Mouse (Mus musculus) G1E (cell line): ENCODE measurements around the gene Fgfr2.

Experiments
- CTCF ChIP-seq: IDR thresholded peaks from 2 replicates; pipeline ENCODE4 v1.5.1; 2012; ENCODE audit warnings: low read depth, low read length, inconsistent platforms, mixed read lengths
- GATA1 ChIP-seq: IDR thresholded peaks from 2 replicates; pipeline ENCODE4 v1.6.1; 2012; ENCODE audit warnings: borderline replicate concordance, low read length, inconsistent platforms, mixed read lengths
- GATA2 ChIP-seq: IDR thresholded peaks from 2 replicates; pipeline ENCODE4 v1.6.1; 2012; ENCODE audit warnings: low read depth, low read length, inconsistent platforms, borderline replicate concordance
- POLR2AphosphoS5 ChIP-seq: IDR thresholded peaks from 2 replicates; pipeline ENCODE4 v1.6.1; 2012; ENCODE audit warnings: low read depth, low read length, inconsistent platforms; ENCODE audit not compliant: insufficient replicate concordance
- TAL1 ChIP-seq: conservative IDR thresholded peaks from 2 replicates; pipeline ENCODE4 v1.6.1; 2012; ENCODE audit warnings: low read depth, low read length, inconsistent platforms, mixed read lengths

DNA sequence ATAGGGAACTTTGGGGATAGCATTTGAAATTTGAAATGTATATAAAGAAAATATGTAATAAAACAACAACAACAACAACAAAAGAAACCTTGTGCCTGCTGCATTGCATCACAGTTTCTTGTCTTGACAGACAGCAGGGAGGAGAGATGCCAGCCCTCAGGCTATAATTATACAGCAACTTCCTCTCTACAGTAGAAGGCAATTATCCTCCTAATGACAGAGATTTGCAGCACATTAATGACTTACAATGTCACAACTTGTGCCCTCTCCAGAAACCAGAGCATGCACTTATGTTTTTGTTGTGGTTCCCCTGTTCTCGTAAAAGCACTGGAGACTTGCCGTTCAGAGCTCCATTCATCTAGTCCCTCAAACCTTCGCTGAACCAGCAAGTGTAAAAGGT lies 1012.8 kb downstream of the Fgfr2 start:
- TF ChIP-seq CTCF: no peak
- no peak for TF ChIP-seq TAL1
- no peak for TF ChIP-seq GATA1
- no peak for TF ChIP-seq POLR2AphosphoS5
- no peak for TF ChIP-seq GATA2
